Mouse (Mus musculus) heart, postnatal 36 days (tissue): ENCODE data around the gene Gcgr. TPM values are rescaled to one million over a fixed set of nuclear protein-coding genes. Genes with fewer than 3 reads are reported as not detected.
"Not testable (repeated sequence)": the region's sequence is repeated elsewhere in the genome, so short reads cannot be mapped to it uniquely, and the experiment has no call there.

Experiments used
- DNase-seq, 2 experiments: peaks; one replicate each; pipeline ENCODE4 v3.0.0; 2021 to 2022
- intact Hi-C: fragments of 180-260 bp; cut with DNase I; formaldehyde crosslinking; loops from one replicate; pipeline ENCODE4 v1.15.1; 2025
- total RNA-seq, 2 experiments: library from RNA; stranded (reverse); gene quantifications; 2 replicates each; pipeline ENCODE4 v1.2.3; 2021

Gcgr gene
- total RNA-seq, 2 experiments from 2014 or later, result 0.80 to 1.2 TPM

DNA sequence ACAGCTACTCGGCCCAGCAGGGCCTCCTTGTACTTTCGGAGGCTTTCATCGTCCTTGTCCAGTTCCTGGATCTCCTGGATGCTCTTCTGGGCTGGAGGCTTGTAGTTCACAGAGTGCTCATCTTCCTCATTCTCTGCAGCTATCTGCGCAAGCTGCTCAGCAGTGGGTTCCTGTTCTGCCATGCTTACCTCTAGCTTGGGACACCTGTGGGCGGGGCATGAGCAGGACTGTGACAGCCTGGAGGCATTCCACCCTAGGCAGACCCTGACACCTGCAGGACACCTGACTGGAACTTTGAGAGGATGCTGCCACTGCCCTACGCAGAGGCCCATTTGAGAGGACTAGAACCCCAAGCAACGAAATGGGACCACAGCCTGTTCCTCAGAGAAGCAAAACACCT is 49.7 kb downstream of the Gcgr start:
- intact Hi-C loops, result loop anchor here (5.0 kb wide), 1 partner anchor 132 kb away; the partner anchor contains the start of genes Cenpx and Lrrc45
- DNase-seq, result peak in 1 of 2 experiments; percentile 16

DNA sequence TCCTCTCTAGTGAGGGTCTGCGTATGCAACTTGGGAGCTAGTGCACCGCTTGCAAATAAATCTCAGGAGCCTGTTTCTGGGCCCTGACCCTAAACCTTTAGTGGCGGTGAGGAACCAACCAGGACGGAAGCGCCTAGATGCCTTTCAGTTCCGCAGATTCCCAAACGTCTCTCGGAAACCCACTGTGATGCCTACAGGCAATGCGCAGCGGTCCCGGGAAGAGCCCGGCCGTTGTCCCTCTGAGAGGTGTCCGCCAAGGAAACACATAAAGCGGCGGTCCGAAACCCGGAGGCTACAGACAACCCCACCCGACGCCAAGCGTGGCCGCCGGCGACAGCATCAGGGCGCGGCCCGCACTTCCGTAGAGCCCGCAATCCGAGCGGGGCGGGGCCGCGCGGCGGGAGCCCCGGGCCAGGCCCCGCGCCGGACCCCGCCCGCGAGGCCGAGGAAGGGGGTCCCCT is 50.4 kb downstream of the Gcgr start:
- intact Hi-C loops, result loop anchor here (1.0 to 5.0 kb wide), 2 partner anchors 8 to 131 kb away; partner anchors contain the start of genes Cenpx, Lrrc45 and P4hb
- DNase-seq, result peak; percentile 57 to 71

DNA sequence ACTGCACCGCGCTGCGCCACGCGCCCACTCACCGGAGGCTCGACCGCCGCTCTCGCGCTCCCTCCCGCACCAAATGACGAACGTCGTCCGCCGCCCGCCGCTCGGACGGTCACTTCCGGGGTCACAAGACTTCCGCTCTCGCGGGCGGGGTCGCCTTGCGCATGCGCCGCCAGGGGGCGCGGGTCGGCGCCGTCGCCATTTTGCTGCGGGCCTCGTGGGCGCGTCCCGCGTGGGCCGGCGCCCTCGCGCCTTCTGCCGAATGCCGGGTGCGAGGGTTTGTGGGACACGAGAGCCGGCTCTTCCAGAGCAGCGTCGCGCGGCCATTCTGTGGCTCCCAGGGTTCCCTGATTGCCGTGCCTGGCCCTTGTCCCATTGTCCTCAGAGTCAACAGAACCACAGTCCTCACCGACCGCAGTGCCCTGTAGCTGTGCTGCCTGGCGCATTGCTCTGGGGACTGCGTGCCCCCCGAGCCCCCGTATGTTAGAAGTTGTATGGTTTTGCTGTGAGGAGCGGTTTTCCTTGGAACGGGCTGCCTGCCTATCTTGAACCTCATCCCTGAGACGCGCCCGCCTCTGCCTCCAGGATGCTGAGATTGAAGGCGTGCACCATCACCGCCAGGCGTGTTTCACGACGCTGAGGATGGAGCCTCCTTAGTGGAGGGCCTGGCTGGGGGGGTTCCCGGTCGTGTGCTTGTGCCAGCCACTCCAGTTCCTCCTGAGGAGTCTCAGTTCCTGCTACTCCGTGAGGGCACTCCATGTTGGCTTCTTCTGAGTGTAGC is 51.2 kb downstream of the Gcgr start, which contains the start of gene Arhgdia:
Gene Arhgdia (minus strand): TSS at position 135 of the 778 bp plus-strand sequence.
- peak; percentile 90 to 93 for DNase-seq
- intact Hi-C loops, result loop anchor here (1.0 to 5.0 kb wide), 3 partner anchors 8 to 131 kb away; partner anchors contain the start of genes Alyref, Anapc11, Cenpx and Lrrc45

DNA sequence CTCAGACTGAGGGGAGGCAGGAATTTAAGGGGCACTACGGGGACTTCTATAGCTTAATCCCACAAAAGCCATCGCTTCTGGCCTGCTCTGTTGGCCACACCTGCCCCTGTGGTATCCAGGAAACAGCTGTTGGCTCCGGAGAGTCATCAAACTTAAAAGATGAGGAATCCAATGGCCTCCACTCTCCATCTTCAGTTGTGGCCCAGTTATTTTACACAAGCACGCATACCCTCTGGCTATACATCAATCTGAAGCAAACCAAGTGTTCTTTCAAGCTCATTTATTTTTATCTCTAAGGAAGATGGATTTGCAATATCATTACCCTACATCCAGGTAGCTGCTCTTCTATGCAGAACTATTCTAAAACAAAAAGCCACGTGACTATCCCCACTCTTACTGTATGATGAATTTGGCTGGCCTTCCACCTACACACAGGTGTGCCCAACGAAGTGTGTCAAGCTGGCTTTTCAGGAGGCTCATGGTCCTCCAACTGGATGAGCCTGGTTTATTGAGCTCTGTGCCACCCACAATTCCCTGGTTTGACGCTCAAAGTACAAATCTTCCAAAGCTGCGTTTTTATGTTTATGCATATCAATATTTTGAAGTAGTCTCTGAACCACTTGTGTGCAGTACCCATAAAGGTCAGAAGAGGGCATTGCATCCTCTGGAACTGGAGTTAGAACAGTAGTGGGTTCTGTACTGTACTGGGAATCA is 51.9 kb downstream of the Gcgr start:
- intact Hi-C loops, result loop anchor here (2.0 to 5.0 kb wide), 2 partner anchors 16 to 130 kb away; partner anchors contain the start of genes Alyref, Anapc11, Cenpx and Lrrc45
- peak; percentile 35 to 41 for DNase-seq

DNA sequence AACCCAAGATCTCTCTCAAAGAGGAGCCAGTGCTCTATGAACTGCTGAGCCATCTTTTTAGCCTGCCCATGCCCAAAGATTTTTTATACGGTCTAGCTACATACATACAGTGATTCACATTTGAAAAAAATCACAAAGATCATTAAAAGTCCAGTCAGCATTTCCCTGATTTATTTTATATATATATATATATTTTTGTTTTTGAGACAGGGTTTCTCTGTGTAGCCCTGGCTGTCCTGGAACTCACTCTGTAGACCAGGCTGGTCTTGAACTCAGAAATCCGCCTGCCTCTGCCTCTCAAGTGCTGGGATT is 52.4 kb downstream of the Gcgr start:
- intact Hi-C loops, result loop anchor here (2.0 to 5.0 kb wide), 2 partner anchors 16 to 129 kb away; partner anchors contain the start of genes Alyref, Anapc11, Cenpx and Lrrc45
- DNase-seq, result not testable (repeated sequence)

DNA sequence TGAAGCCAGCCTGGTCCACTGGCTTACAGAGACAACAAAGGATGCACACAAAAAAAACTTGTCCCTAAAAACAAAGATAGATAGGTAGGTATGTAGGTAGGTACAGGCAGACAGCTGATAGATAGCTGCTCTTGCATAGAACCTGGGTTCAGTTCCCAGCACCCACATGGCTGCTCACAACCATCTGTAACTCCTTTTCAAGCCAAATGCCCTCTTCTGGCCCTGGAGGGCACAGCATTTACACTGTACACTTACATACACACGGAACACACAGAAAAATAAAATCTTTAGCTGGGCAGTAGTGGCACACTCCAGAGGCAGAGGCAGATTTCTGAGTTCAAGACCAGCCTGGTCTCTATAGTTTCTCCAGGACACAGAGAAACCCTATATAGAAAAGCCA is 53.4 kb downstream of the Gcgr start:
- intact Hi-C loops, result loop anchor here (2.0 to 5.0 kb wide), 2 partner anchors 15 to 128 kb away; partner anchors contain the start of genes Alyref, Anapc11, Cenpx and Lrrc45
- DNase-seq, result no peak

DNA sequence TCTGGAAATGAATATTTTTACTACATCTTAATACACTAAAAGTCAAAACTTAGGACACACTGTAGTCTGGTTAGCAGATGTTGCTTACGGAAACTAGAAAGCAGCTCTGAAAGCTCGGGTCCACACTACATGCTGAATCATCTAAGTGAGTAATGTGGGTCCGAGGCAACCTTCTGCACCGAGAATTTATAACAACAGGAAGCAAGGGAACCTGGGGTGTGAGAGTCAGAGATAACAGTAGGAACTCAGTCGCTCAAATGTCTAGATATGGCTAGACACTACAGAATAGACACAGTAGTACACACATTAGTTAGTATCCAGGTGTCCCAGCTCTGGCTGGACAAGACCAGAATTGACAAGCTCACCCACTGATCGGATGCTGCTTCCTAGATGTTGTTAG is 58.0 kb downstream of the Gcgr start:
- intact Hi-C loops, result no loop called here
- DNase-seq, result no peak

Other genes starting within 250 kb of the Gcgr start
- 100 to 1,000 TPM; 218 to 338 TPM for gene Actg1, start 182.2 kb upstream of the Gcgr start, total RNA-seq
- gene Fscn2, start 169.2 kb upstream of the Gcgr start, total RNA-seq, result not detected
- 10 to 100 TPM; 13.8 to 15.4 TPM for gene Faap100, start 151.9 kb upstream of the Gcgr start, total RNA-seq
- gene Nploc4, start 93.0 kb upstream of the Gcgr start, total RNA-seq, result 10 to 100 TPM; 60.4 to 62.2 TPM
- gene Tspan10, start 88.1 kb upstream of the Gcgr start, total RNA-seq, result 1 to 10 TPM in 1 of 2 experiments, under 1 TPM in 1; 0.35 to 1.2 TPM
- gene Pde6g, start 77.2 kb upstream of the Gcgr start, total RNA-seq, result under 1 TPM in 1 of 2 experiments, not detected in 1; 0.75 TPM
- 10 to 100 TPM; 54.1 to 61.4 TPM for gene Oxld1, start 72.6 kb upstream of the Gcgr start, total RNA-seq
- gene Ccdc137, start 72.6 kb upstream of the Gcgr start, total RNA-seq, result 1 to 10 TPM; 5.9 to 6.4 TPM
- gene Arl16, start 63.1 kb upstream of the Gcgr start, total RNA-seq, result 10 to 100 TPM in 1 of 2 experiments, 1 to 10 TPM in 1; 8.6 to 12.2 TPM
- 100 to 1,000 TPM; 222 to 245 TPM for gene Mrpl12, start 46.1 kb upstream of the Gcgr start, total RNA-seq
- 10 to 100 TPM; 13.4 to 15.0 TPM for gene Slc25a10, start 38.9 kb upstream of the Gcgr start, total RNA-seq
- 10 to 100 TPM; 43.1 to 43.7 TPM for gene Mcrip1, start 19.0 kb downstream of the Gcgr start, total RNA-seq
- under 1 TPM in 1 of 2 experiments, not detected in 1; 0.67 TPM for gene Ppp1r27, start 20.4 kb downstream of the Gcgr start, total RNA-seq
- gene P4hb, start 42.6 kb downstream of the Gcgr start, total RNA-seq, result 100 to 1,000 TPM; 252 to 258 TPM
- gene Arhgdia, start 50.9 kb downstream of the Gcgr start, total RNA-seq, result 100 to 1,000 TPM; 147 to 150 TPM
- gene Alyref, start 67.7 kb downstream of the Gcgr start, total RNA-seq, result 10 to 100 TPM; 46.4 to 47.8 TPM
- gene Anapc11, start 67.7 kb downstream of the Gcgr start, total RNA-seq, result 10 to 100 TPM; 75.6 to 87.1 TPM
- gene Npb, start 77.8 kb downstream of the Gcgr start, total RNA-seq, result not detected
- gene Pcyt2, start 87.2 kb downstream of the Gcgr start, total RNA-seq, result 10 to 100 TPM; 48.2 to 54.6 TPM
- gene Sirt7, start 94.5 kb downstream of the Gcgr start, total RNA-seq, result 10 to 100 TPM; 10.0 to 10.1 TPM
- gene Mafg, start 102.9 kb downstream of the Gcgr start, total RNA-seq, result 10 to 100 TPM; 39.3 to 43.8 TPM
- gene Pycr1, start 113.1 kb downstream of the Gcgr start, total RNA-seq, result 1 to 10 TPM; 1.2 to 1.3 TPM
- 10 to 100 TPM; 76.1 to 78.1 TPM for gene Myadml2, start 117.5 kb downstream of the Gcgr start, total RNA-seq
- gene Notum, start 130.5 kb downstream of the Gcgr start, total RNA-seq, result not detected
- 10 to 100 TPM; 42.2 to 43.0 TPM for gene Aspscr1, start 142.3 kb downstream of the Gcgr start, total RNA-seq
- gene Cenpx, start 183.0 kb downstream of the Gcgr start, total RNA-seq, result 10 to 100 TPM; 33.1 to 38.3 TPM
- gene Lrrc45, start 183.2 kb downstream of the Gcgr start, total RNA-seq, result 1 to 10 TPM; 5.3 to 7.0 TPM
- gene Rac3, start 190.8 kb downstream of the Gcgr start, total RNA-seq, result 1 to 10 TPM in 1 of 2 experiments, under 1 TPM in 1; 0.36 to 1.6 TPM
- gene Dcxr, start 196.6 kb downstream of the Gcgr start, total RNA-seq, result 10 to 100 TPM in 1 of 2 experiments, 1 to 10 TPM in 1; 9.2 to 12.0 TPM
- 10 to 100 TPM; 14.4 to 19.7 TPM for gene Cbr2, start 201.4 kb downstream of the Gcgr start, total RNA-seq
- gene Hmga1b, start 232.1 kb downstream of the Gcgr start, total RNA-seq, result 10 to 100 TPM; 22.1 to 34.1 TPM